ENCODE assay signal across 8 mouse cellular contexts in genomic region chr11:102880585-102881313, GRCm38 (mm10). TPM values are rescaled to one million over a fixed set of nuclear protein-coding genes. Genes with fewer than 3 reads are reported as not detected.
DNase-seq lines count a peak whose midpoint lies in the region; ATAC-seq and TF ChIP-seq lines count a peak whose summit lies in the region.

TSS of gene Eftud2 (minus strand) at chr11:102880985.
TSS of gene Ccdc103 (plus strand) at chr11:102881204.

- peak within 1 kb of the TSS; percentile 71 to 74 for H3K4me3 ChIP-seq in ES-E14 (ENCODE audit: insufficient read depth in 1 of 2, low read depth in 1 of 2, low read length in 2 of 2, poor library complexity in 1 of 2, severe bottlenecking in 1 of 2)
- H3K4me3 ChIP-seq in forebrain, embryonic 16.5 days (replicated peaks; ENCODE audit: low read length), result peak within 1 kb of the TSS; percentile 59
- H3K4me3 ChIP-seq in layer of hippocampus, adult 2 months, result peak within 1 kb of the TSS; percentile 71
- H3K4me3 ChIP-seq in lung, embryonic 14.5 days (ENCODE audit: low read depth, low read length), result peak within 1 kb of the TSS; percentile 74
- H3K4me3 ChIP-seq in olfactory bulb, adult 2 months (ENCODE audit: insufficient read depth, low read depth, low read length), result peak within 1 kb of the TSS; percentile 68
- H3K4me3 ChIP-seq in thymus, adult 2 months (ENCODE audit: control insufficient read depth, insufficient read depth, low read length), result peak within 1 kb of the TSS; percentile 83

- peak within 1 kb of the TSS; percentile 65 for H3K4me2 ChIP-seq in forebrain, embryonic 16.5 days (ENCODE audit: low read length)
- peak within 1 kb of the TSS; percentile 80 for H3K4me2 ChIP-seq in lung, embryonic 14.5 days

- H3K4me1 ChIP-seq in ES-E14 (ENCODE audit: control insufficient read depth in 2 of 2, insufficient read depth in 2 of 2, low read length in 2 of 2, poor library complexity in 1 of 2), result peaks cover 0 to 2% of the 10 kb centered on the region in 2 experiments; a peak in 1 of 4 replicates
- peaks cover 19% of the 10 kb centered on the region for H3K4me1 ChIP-seq in forebrain, embryonic 16.5 days (replicated peaks; ENCODE audit: control insufficient read depth, insufficient read depth, low read length)
- H3K4me1 ChIP-seq in lung, embryonic 14.5 days (ENCODE audit: insufficient read depth), result no peaks in the 10 kb centered on the region
- peaks cover 13% of the 10 kb centered on the region for H3K4me1 ChIP-seq in olfactory bulb, adult 2 months (ENCODE audit: control insufficient read depth, insufficient read depth, low read length)
- H3K4me1 ChIP-seq in thymus, adult 2 months (replicated peaks; ENCODE audit: control insufficient read depth, insufficient read depth, low read length), result peaks cover 3% of the 10 kb centered on the region; the same call in 1 of the 2 replicates

- peak within 1 kb of the TSS; percentile 77 for H3K27ac ChIP-seq in ES-E14 (ENCODE audit: insufficient read depth, low read depth, low read length, poor library complexity, severe bottlenecking)
- H3K27ac ChIP-seq in forebrain, embryonic 16.5 days (ENCODE audit: low read length), result peak within 1 kb of the TSS; percentile 89
- peak within 1 kb of the TSS; percentile 99 for H3K27ac ChIP-seq in layer of hippocampus, adult 2 months
- peak within 1 kb of the TSS; percentile 88 for H3K27ac ChIP-seq in lung, embryonic 14.5 days (ENCODE audit: low read depth)
- peak within 1 kb of the TSS; percentile 96 for H3K27ac ChIP-seq in olfactory bulb, adult 2 months (ENCODE audit: insufficient read depth, low read depth, low read length)
- peak within 1 kb of the TSS; percentile 27; the same call in 1 of the 2 replicates for H3K27ac ChIP-seq in thymus, adult 2 months (ENCODE audit: control insufficient read depth, insufficient read depth, low read length)

- ATAC-seq in forebrain, embryonic 16.5 days, result peak; percentile 95
- ATAC-seq in lung, embryonic 14.5 days (ENCODE audit: insufficient read depth), result peak; percentile 92

- H3K27me3 ChIP-seq in forebrain, embryonic 16.5 days (replicated peaks; ENCODE audit: control insufficient read depth, insufficient read depth, low read length), result no peaks in the 10 kb centered on the region
- no peaks in the 10 kb centered on the region for H3K27me3 ChIP-seq in lung, embryonic 14.5 days (ENCODE audit: insufficient read depth, low read length)
- H3K27me3 ChIP-seq in thymus, adult 2 months (ENCODE audit: control insufficient read depth, insufficient read depth, low read length), result no peaks in the 10 kb centered on the region; the same call in 1 of the 2 replicates

- WGBS in forebrain, embryonic 16.5 days, result under 1% methylated on average over 62 of the region's 62 CpGs
- WGBS in lung, embryonic 14.5 days, result under 1% methylated on average over 62 of the region's 62 CpGs
- under 1% methylated on average over 62 of the region's 62 CpGs for WGBS in olfactory bulb, adult 2 months
- under 1% methylated on average over 62 of the region's 62 CpGs for WGBS in thymus, adult 2 months

- DNase-seq in ES-E14 (ENCODE audit: low read depth, low spot score), result peak; percentile 81
- DNase-seq in cerebellum, adult 11-12 months, result peak; percentile 91
- peak; percentile 94 to 97 for DNase-seq in heart, postnatal 36 days
- DNase-seq in layer of hippocampus, adult 2 months (ENCODE audit: low spot score in 2 of 2), result peak; percentile 93
- DNase-seq in lung, embryonic 14.5 days, result peak; percentile 96
- peak; percentile 93 for DNase-seq in thymus, adult 2 months

- intact Hi-C loops in heart, postnatal 36 days (cut with DNase I), result loop anchor here (10.0 kb wide), 1 partner anchor 524 kb away; no protein-coding TSS in a partner anchor

- peak; percentile 84; the same call in 1 of the 2 replicates for TF ChIP-seq POLR2A in olfactory bulb, adult 2 months (IDR thresholded peaks at IDR 0.05; ENCODE audit: insufficient read depth, low read depth, low read length)
- TF ChIP-seq POLR2A in thymus, adult 2 months (IDR thresholded peaks at IDR 0.05; ENCODE audit: control insufficient read depth, extremely low read depth, insufficient read depth, low read length, poor library complexity), result peak; percentile 77

- TF ChIP-seq CTCF in layer of hippocampus, adult 2 months (conservative IDR thresholded peaks at IDR 0.05), result no peak
- TF ChIP-seq CTCF in lung, embryonic 14.5 days (IDR thresholded peaks at IDR 0.05; ENCODE audit: low read depth), result no peak
- no peak for TF ChIP-seq CTCF in olfactory bulb, adult 2 months (IDR thresholded peaks at IDR 0.05; ENCODE audit: insufficient read depth, low read depth, low read length)
- peak; percentile 39; the same call in 1 of the 2 replicates for TF ChIP-seq CTCF in thymus, adult 2 months (IDR thresholded peaks at IDR 0.05; ENCODE audit: borderline replicate concordance, control insufficient read depth, extremely low read depth, insufficient read depth, low read length, poor library complexity)

- no peaks in the 10 kb centered on the region for H3K9me3 ChIP-seq in ES-E14 (ENCODE audit: control insufficient read depth, insufficient read depth, low read depth, low read length)
- no peaks in the 10 kb centered on the region for H3K9me3 ChIP-seq in forebrain, embryonic 16.5 days (ENCODE audit: control insufficient read depth, low read length)
- no peaks in the 10 kb centered on the region for H3K9me3 ChIP-seq in lung, embryonic 14.5 days (ENCODE audit: low read depth, low read length)

- in situ Hi-C loops in ES-E14 (cut with MboI; ENCODE audit: low sequenced_read_pairs in 2 of 2, unreplicated experiment in 2 of 2), result no loop called here

- peaks cover 9% of the 10 kb centered on the region for H3K36me3 ChIP-seq in ES-E14 (ENCODE audit: control insufficient read depth, insufficient read depth, low read length, poor library complexity, severe bottlenecking)
- H3K36me3 ChIP-seq in forebrain, embryonic 16.5 days (ENCODE audit: control insufficient read depth, insufficient read depth), result peaks cover 12% of the 10 kb centered on the region
- H3K36me3 ChIP-seq in lung, embryonic 14.5 days (ENCODE audit: insufficient read depth), result peaks cover 18% of the 10 kb centered on the region
- H3K36me3 ChIP-seq in thymus, adult 2 months (ENCODE audit: control insufficient read depth, insufficient read depth, low read length), result peaks cover 14% of the 10 kb centered on the region

- peak within 1 kb of the TSS; percentile 79 for H3K9ac ChIP-seq in ES-E14 (ENCODE audit: insufficient read depth, low read depth, low read length, poor library complexity, severe bottlenecking)
- H3K9ac ChIP-seq in forebrain, embryonic 16.5 days (replicated peaks; ENCODE audit: low read depth, low read length), result peak within 1 kb of the TSS; percentile 69
- H3K9ac ChIP-seq in lung, embryonic 14.5 days, result peak within 1 kb of the TSS; percentile 82

TF ChIP-seq in ES-E14, 5 proteins besides CTCF, POLR2A, EP300 and RAD21:
- TF ChIP-seq HCFC1 (IDR thresholded peaks at IDR 0.05; ENCODE audit: borderline replicate concordance, insufficient read depth, low read length) (peak; percentile 85), ZC3H11A (IDR thresholded peaks at IDR 0.05; ENCODE audit: borderline replicate concordance, low read depth, low read length) (no peak), ZNF384 (IDR thresholded peaks at IDR 0.05; ENCODE audit: low read depth, low read length) (no peak), MAFK (IDR thresholded peaks at IDR 0.05; ENCODE audit: insufficient read depth, low read depth, low read length) (no peak)

RNA-seq across cellular contexts. Expression of gene Eftud2, which starts in this region (rescaled TPM):
- total RNA-seq in ES-E14 (2012; rRNA removed), result 161 and 198 TPM in 2 replicates
- polyA plus RNA-seq in forebrain, embryonic 16.5 days (2015; fragmentation: Nextera tagmentation; extraction: Ambion mirVana), result 188 and 190 TPM in 2 replicates
- total RNA-seq in heart, postnatal 36 days (2021), result 10 to 100 TPM; 32.7 to 37.9 TPM
- 100 to 1,000 TPM; 129 to 139 TPM for total RNA-seq in layer of hippocampus, adult 2 months (2021)
- polyA plus RNA-seq in lung, embryonic 14.5 days (2014; fragmentation: Nextera tagmentation; extraction: Ambion mirVana), result 218 and 242 TPM in 2 replicates
- polyA plus RNA-seq in olfactory bulb, adult 2 months (2012; ENCODE audit: insufficient read depth, insufficient read length, low replicate concordance, missing spikeins), result 433 TPM in 1 of 2 replicates, not detected in the other
- polyA plus RNA-seq in thymus, adult 2 months (2012; rRNA removed), result 215 and 245 TPM in 2 replicates

RNA-seq across cellular contexts. Expression of gene Ccdc103, which starts in this region (rescaled TPM):
- total RNA-seq in ES-E14 (2012; rRNA removed), result 0.48 and 1.1 TPM in 2 replicates
- polyA plus RNA-seq in forebrain, embryonic 16.5 days (2015; fragmentation: Nextera tagmentation; extraction: Ambion mirVana), result 2.2 and 2.7 TPM in 2 replicates
- not detected for total RNA-seq in heart, postnatal 36 days (2021)
- total RNA-seq in layer of hippocampus, adult 2 months (2021), result 1 to 10 TPM; 1.5 to 3.0 TPM
- 1.8 and 1.9 TPM in 2 replicates for polyA plus RNA-seq in lung, embryonic 14.5 days (2014; fragmentation: Nextera tagmentation; extraction: Ambion mirVana)
- polyA plus RNA-seq in olfactory bulb, adult 2 months (2012; ENCODE audit: insufficient read depth, insufficient read length, low replicate concordance, missing spikeins), result not detected in 2 replicates
- polyA plus RNA-seq in thymus, adult 2 months (2012; rRNA removed), result 0.28 TPM in 1 of 2 replicates, not detected in the other

Comparison
In these comparisons a context has a peak if more than half of its experiments do, and no peak if none do; other contexts are left out.
1. Peak in every context shown above with its lines: DNase-seq, ATAC-seq, H3K4me3 ChIP-seq and H3K27ac ChIP-seq.
2. H3K27ac ChIP-seq: peak in every context shown above with its lines; median percentile 99 in layer of hippocampus, adult 2 months; 96 in olfactory bulb, adult 2 months; 89 in forebrain, embryonic 16.5 days; 88 in lung, embryonic 14.5 days; 77 in ES-E14; 27 in thymus, adult 2 months.